Mouse (Mus musculus) gastrocnemius, postnatal 25 days (tissue): ENCODE results near the gene Zfp704. TPM values are rescaled to one million over a fixed set of nuclear protein-coding genes. Genes with fewer than 3 reads are reported as not detected.
A peak's percentile ranks its signal among the peaks of the same experiment; 100 is the strongest.

Source experiments
- DNase-seq: peaks from one replicate; pipeline ENCODE4 v3.0.0; 2022
- total RNA-seq, 2 experiments: library from RNA; stranded (reverse); gene quantifications; 1 replicate in 1 of 2; 2 replicates in 1 of 2; pipeline ENCODE4 v1.2.3; 2021

Zfp704 gene
- total RNA-seq, 2 experiments from 2014 or later, result 5.1 to 5.2 TPM

DNA sequence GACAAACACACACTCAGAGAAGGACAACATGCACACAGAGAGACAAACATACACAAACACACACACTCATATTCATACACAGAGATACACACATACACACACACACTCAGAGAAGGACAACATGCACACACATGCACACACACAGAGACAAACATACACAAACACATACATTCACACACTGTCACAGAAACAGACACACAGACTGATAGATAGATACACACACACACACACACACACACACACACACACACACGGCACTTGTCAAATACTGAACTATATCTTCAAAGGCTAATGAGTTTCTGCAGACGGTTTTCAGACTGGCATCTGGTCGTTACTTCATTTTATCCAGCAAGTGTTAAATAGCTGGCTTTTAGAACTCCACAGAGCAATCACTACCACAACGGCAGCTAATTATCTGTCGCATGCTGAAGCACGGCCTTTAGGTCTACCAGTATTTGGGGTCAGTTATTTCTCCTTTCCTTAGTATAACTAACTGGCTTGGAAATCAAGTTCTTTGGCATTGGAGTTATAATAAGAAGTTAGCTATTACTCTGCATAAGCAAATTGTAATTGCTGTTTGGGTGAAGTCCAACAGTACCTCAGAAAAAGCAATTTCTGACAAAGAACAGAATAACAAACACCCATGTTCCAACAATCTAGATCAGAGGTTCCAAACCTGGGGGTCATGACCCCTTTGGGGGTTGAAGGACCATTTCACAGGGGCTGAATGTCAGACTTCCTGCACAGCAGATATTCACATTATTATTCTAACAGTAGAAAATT lies 51.9 kb downstream of the Zfp704 start:
- no peak for DNase-seq

DNA sequence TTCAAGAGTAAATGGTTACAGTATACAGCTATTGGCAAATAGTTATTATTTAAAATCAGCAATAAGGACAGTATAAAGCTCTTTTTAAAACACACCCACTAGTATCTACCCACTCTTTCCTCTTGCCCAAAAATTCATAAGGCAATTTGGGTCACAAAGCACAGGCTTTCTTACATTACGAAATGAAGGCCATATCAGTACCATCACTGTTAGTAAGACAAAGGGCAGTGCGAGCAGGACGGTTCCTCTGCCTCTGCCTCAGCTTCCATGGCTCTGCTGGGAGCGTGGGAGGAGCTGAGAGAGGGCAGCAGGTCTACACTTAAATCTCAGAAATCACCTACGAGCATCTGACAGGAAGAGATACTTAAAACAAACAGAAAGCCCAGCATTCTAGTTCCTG lies 53.7 kb downstream of the Zfp704 start:
- DNase-seq, result no peak

DNA sequence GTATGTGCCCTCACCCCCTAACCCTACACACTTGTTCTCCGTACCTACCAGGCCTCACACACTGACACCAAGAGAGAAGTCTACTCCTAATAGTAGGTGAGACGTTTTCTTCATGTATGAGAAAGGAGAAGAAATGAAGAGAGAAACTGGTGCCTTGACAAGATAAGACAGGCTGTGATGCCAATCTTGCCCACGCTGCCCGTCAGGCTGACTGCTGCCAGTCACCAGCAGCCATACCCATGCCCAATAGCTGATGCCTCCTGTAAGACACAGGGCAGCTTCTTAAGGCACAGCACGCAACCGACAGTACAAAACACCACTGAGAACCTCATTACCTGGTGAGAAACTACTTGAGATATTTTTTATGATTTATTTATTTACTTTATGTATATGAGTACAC lies 55.0 kb downstream of the Zfp704 start:
- no peak for DNase-seq

DNA sequence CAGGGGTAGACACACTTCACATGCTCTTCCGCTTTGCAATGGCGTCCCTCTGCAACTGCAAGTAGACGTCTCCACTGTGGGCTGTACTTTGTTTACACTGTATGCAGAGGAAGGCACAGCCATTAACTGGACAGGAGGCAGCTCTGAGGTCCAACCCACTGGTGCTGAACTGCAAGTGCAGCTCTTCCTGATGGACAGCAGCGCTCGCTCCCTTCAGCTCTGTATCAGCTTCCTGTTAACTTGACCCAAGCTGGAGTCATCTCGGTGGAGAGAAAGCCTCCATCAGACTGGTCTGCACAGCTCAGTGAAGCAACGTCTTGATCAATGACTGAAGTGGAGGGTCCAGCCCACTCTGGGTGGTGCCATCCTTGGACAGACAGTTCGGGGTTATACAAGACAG lies 57.6 kb downstream of the Zfp704 start:
- no peak for DNase-seq

DNA sequence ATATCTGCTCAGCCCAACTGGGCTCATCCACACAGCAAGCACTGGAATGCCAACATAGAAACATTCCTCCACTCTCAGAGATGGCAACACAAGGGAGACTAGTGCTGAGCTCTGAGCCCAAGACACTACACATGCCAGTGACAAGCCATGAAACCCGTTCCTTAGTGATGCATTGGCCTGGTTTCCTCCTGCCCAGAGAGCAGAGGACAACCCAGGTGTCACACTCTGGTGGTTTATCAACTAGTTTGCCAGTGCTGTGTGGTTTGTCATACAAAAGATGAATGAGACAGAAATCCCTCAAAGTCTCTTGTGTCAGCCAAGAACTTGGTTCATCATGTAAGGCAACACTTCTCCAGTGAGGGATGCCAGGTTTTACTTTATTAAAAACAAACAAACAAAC lies 59.0 kb downstream of the Zfp704 start:
- no peak for DNase-seq

DNA sequence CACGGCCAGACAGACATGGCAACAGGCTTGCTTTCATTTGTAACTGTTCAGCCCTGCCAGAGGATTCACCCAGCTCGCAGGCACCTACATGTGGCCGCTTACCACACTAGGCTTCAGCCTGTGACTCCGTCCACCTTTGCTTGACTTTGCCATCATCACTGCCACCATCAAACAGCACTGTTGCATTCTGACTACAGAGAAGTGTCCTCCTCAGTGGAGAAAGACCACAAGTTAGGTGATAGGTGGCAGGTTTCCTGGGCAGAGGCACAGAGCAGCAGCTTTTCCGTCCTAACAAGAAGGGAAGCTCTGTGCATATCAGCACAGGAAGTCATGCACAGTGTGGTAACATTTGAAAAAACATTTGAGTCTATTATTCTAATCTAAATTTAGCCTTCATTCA lies 60.1 kb downstream of the Zfp704 start:
- no peak for DNase-seq

DNA sequence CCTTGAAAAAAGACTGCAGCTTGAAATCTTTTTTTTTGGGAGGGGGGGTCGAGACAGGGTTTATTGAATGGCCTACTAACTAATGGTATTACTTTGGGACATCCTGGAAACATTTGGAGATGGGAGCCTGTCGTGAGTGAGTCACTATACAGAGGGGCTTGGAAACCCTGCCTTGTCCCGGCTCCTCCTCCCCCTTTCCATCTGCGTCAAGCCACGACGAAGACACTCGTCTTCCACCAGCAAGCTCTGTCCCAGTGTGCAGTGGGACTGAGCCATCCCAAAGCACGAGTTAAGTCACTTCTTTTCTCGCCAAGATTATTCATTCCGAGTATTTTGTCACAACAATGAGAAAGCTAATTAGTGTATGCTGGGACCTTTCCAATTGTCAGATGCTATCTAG lies 61.7 kb downstream of the Zfp704 start:
- DNase-seq, result no peak

DNA sequence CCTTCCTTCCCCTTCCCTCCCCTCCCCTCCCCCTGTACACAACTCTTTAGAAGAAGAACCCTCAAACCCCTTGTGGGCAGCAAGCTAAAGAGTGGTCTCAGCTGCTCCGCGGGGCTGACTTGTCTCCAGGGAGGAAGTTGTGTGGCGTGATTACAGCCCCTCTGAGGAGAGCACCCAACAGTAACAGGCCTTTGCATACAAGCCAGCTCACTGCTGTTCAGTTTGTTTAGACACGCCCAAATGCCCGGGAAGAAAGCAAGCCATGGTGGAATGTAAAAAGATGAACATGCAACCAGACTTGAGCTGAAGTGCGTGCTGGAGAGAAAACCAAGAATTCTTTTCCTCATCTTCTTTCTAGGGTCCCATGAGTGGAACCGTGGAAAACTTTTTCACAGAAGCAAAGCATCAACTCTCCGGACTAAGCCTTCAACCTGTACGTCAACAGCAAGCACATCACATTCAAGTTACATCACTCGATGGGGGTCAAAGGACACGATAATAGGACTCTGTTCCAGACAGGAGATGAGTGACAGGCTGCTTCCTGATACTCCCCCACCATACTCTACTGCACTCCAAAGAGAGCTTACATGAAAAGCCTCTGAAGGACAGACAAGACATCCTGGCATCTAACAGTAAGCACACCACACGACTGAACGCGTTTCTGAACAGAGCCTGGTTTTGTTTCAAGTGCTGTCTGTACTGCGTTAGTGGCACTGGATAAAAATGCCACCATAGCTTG lies 62.8 kb downstream of the Zfp704 start:
- DNase-seq, result no peak

DNA sequence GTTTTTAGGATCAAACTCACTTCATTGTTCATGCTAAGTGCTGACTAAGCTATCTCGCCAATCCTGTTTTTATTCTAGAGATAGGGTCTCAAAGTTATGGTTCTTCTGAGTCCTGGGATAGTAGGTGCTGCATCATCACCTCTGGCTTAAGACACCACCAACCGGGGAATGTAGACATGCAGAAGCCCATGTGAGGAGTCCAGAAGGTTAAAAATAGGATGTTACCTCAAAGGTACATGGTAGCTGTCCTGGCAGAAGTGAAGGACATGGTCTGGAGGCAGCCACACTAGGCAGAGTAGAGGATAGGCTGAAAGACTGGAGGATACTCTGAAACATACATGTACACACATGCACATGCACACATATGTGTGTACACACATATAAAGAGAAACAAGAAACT lies 65.5 kb downstream of the Zfp704 start:
- no peak for DNase-seq

DNA sequence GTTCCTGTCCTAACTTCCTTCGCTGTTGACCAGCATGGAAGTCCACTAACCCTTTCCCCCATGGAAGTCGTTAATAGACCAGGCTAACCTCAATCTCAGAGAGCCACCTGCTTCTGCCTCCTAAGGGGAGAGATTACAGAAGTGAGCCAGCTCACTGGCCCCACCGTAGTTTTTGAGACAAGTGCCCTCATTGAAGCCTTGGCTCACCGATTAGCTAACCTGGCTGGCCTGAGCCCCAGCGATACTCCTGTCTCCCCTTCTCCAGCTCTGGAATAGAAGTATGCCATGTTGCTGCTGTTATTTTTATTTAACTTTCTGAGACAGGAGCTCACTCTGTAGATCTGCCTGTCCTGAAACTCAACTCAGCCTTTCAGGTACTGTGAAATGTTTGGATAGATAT lies 66.0 kb downstream of the Zfp704 start:
- DNase-seq, result no peak

DNA sequence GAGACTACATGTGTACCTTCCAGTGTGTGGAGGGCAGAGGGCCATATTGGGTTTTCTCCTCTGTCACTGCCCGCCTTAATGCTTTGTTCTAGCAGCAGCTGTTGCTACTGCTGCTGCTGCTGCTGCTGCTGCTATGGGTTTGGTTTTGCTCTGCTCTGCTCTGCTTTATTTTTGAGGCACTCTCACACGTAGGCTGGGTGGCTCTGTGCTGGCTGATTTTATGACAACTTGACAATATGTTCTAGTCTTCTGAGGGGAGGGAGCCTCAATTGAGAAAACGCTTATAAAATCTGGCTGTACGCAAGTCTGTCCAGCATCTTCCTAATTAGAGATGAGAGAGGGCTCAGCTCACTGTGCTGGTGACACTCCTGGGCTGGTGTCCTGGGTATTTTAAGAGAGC lies 66.4 kb downstream of the Zfp704 start:
- DNase-seq, result no peak

DNA sequence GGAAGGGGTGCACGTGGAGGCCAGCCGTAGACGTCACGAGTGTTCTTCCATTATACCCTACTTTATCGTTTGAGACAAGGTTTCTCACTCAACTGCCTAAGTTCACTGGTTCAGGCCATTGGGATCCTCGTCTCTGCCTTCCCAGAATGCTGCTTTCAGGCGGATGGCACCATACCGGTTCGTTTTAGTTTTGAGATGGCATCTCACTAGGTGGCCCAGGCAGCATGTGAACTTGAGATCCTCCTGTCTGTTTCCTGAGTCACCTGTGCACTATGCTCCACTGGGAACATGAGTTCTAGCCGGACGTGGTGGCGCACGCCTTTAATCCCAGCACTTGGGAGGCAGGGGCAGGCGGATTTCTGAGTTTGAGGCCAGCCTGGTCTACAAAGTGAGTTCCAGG lies 68.3 kb downstream of the Zfp704 start:
- DNase-seq, result no peak

DNA sequence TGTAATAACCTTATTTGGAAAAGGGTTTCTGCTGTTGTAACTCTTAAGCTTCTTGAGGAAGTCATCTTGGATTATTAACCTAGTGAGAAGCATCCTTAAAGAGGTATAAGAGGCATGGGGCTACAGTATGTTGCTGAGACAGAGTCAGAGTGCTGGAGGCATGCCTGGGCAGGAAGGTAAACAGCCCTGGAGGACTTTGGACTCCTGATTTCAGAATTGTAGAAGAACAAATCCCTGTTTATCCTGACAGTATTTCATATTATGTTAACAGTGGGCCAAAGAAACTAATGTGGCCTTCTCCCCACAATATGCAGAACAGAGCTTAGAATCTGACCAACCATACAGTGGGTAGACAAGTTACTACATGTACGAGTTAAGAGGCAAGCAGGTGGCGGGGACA lies 71.4 kb downstream of the Zfp704 start:
- no peak for DNase-seq

DNA sequence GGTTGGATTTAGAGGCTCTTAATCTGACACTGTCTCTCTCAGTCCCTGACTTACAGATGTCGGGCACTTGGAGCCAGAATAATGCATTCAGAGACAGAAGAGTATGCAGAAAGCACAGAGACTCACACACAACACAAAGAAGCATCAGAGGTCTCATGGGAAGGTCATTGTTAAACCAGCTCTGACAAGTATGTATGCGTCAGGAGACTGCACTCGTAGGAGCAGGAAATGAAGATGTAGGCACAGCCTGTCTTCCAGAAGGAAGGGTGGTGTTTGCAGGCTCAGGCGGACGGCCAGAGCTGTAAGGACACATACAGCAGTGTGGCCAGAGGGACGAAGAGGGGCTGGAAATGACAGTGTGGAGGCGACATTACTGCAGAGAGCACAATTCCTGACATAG lies 72.0 kb downstream of the Zfp704 start:
- DNase-seq, result no peak

DNA sequence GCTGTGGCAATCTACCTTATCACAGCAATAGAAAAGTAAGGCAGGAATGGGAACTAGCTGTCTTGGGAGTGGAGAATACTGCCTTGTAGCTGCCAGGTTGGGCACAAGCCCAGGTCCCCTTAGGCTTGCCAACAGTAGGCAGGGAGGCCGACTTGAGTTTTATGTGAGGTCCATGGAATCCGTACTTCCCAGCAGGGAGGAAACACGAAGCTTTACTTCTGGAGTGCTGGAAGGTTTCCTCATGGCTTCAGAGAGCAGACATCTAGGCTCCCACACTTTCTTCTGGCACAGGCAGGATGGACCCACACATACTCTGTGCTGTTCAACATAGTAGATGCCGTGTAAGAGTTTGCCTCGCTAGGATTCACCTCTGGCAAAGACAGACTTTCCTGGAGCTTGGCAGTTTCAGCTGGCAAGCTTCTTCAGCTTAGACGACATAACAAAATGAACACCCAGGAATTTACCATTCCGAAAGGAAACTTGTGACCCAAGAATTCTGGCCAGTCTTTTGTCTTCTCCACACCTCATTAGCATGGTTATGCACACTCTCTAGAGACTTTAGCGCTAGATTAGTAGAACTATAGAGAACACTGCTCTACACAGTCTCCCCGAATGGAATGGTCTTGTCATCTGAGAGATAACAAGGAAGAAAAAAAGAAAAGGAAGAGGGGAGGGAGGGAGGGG lies 79.6 kb downstream of the Zfp704 start:
- no peak for DNase-seq

DNA sequence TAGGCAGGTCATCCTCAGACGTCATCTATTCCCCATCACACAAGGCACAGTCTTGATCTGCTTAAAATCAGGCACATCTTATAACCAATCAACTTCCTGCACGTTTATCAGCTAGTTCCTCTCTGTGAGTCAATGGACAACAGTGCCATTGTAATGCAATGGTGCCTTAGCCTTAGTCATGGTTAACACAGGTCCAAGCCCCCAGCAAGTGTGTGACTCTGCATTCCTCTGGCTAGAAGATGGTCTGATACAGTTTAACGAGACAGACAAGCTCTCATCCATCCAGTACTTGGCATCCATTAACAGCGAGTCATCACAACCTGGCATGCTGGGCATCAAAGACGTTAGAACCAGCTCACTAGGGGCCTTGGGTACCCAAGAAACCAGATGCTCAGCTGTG lies 85.5 kb downstream of the Zfp704 start:
- DNase-seq, result no peak

DNA sequence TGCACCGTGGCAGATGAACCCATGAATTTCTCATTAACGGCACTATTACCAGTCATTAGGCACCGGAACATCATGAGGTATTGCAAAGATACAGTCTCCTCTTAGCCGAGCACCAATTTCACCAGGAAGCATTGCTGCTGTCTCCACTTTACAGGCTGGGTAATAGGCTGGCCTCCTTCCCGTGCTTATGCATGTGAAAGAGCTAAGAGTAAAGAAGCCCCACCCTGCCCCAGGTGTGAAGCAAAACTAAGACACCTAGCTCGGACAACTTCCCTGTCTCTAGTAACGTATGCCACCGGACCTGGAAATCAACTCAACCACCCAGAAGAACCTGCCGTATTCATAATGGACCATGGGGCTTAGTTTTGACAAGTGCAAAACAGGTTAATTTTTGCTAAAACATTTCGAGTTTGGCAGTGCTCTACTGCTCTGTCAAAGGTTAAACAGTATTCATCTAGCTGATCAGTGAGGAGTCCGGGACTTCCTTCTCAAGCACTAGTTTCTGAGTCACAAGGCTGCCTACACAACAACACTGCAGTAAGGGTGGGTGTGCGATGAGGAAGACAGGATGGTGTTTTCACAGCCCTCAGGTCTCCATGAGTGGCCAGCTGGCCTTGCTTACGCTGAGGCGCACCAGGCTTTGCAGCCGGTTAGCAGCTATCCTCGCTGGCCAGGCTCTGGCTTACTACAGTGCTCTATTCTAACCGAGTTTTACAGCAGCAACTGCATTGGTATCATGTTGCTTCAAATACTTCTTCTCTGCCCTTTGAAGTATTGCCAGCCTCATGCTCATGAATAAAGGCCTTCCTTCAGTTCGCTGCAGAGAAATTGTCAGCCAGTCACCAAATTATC lies 86.6 kb downstream of the Zfp704 start:
- no peak for DNase-seq

DNA sequence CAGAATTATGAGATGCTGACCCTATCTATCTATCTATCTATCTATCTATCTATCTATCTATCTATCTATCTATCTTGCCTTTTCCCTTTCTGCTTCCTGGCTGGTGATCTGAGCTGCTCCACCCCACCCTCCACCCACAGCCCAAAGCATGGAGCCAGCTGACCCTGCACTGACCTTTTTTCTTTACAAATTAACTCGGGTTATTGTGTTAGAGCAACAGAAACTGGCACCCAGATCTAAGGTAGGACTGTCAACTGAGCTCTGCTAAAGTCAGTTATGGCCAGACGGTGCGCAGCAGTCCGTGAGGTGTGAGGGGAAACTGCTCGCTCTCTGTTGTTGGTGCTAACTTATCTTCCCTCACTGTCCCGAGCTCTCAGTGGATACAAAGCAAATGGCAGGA lies 87.9 kb downstream of the Zfp704 start:
- DNase-seq, result no peak

DNA sequence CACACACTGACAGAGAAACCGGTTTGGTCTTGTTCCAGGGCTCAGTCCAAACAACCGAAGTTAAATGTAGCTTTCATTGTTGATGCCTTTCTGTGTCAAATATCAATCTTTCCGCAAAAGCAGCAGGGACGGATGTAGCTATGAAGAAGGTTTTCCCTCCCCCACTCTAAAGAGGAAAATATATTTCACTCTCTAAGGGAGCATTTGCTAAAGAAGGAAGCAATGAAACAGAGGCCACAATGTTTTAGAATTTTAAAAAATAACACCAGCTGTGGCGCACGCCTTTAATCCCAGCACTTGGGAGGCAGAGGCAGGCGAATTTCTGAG lies 89.2 kb downstream of the Zfp704 start:
- no peak for DNase-seq

DNA sequence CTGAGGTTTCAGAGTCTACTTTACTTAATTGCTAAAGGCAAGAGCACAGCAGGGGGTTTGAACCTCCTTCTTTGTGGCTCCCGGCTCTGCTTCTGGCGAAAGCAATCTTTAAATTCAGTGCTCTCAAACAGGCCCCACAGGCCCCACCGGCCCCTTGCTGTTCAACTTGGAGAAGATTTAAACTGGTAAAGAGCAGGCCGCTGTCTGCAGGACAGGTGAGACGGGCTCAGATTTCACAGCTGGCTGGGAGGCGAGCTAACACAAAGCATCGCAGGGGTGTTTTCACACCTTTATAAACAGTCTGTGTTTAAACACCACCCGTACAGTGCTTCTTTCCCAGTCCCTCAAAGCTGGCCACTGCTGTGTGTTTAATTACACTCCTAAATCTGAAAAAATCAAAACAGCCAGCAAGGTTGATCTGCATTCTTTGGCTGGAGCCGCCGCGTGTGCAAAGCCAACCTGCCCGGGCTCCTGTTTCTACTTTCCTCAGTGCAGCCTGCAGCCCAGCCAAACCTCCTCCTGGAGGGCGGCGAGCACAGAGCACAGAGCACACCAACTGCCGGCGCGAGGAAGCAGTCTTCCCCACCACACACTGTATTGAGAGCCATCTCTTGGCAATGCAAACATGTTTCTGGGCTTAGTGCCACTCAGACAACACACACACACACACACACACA lies 89.7 kb downstream of the Zfp704 start:
- DNase-seq, result peak; percentile 51

DNA sequence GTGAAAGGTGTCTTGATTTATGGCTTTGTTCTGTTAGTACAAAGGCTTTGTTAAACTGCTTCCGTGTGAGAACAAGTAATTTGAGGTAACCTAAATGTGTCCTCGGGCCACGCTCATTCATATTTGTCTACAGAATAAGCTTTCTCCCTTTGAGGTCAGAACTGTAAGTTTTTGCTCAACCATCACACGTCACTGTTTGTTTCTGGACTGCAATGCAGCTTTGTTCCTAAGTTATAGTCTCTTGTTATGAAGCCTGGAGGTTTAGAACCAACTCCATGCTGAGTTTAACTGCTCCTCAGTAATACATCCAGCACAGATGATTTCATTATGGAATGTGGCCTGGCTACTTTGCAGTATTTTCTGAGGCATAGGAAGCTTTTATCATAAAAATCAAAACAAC lies 90.4 kb downstream of the Zfp704 start:
- DNase-seq, result no peak

DNA sequence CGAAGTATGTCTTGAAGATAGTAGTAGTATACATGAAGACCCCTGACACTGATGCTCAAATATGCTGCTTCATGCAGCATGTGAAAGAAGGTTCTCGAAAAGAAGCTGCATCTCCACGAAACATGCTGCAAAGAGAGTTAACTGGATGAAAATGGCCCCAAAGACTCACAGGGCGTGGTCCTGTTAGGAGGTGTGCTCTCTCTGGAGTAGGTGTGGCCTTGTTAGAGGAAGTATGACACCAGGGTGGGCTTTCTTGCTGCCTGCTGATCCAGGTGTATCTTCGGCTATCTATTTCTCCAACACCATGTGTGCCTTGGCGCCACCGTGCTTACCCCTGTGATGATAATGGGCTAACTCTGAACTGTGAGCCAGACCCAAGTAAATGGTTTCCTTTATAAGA lies 90.9 kb downstream of the Zfp704 start:
- no peak for DNase-seq
